10 mouse cellular contexts compared by ENCODE assay signal in the genomic region with DNA sequence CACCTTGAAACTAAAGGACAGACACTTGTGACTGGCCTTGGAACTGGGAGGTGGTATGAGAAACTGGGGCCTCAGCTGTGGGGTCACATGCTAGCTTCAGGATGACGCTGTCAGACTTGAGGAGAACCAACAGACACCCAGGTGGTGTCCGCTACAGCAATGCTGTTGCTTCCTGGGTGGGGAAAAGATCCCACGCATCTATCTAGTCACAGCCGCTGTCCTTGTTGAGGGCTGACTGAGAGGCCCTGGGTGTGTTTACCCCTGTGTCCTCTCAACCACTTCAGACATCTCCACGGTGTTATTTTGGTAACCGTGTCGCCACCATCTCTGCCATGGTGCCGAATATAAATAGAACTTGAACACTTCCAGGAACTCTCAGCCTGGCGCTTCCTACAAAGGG. TPM values are rescaled to one million over a fixed set of nuclear protein-coding genes. Genes with fewer than 3 reads are reported as not detected.
A peak's percentile ranks its signal among the peaks of the same experiment; 100 is the strongest.
DNase-seq lines count a peak whose midpoint lies in the region; ATAC-seq lines count a peak whose summit lies in the region.
"Had no signal": no experiment of that assay in that cellular context is flagged by ENCODE, and none has a peak within 500 bp of the region (broad histone marks: within the 10 kb centered on the region; RNA-seq: fewer than 3 reads in every experiment).

No protein-coding gene starts in this region.

- no peaks in the 10 kb centered on the region for H3K27me3 ChIP-seq in lung, embryonic 15.5 days
- H3K27me3 ChIP-seq in kidney, embryonic 14.5 days (ENCODE audit: control insufficient read depth, insufficient read depth, low read length), result peaks cover 17% of the 10 kb centered on the region
- H3K27me3 ChIP-seq: liver, embryonic 12.5 days had no signal

- no peak for ATAC-seq in lung, embryonic 15.5 days (ENCODE audit: borderline replicate concordance, extremely low read depth, low FRiP score, low TSS enrichment)
- peak; percentile 96 for ATAC-seq in inflammation-experienced regulatory T-cells, adult 6 months
- no peak for ATAC-seq in kidney, embryonic 14.5 days (ENCODE audit: low FRiP score, low TSS enrichment)
- ATAC-seq: liver, embryonic 12.5 days had no signal

- no peak overlapping the region for H3K4me3 ChIP-seq in lung, embryonic 15.5 days
- H3K4me3 ChIP-seq in kidney, embryonic 14.5 days (ENCODE audit: low read length), result no peak overlapping the region
- H3K4me3 ChIP-seq: erythroblast, embryonic 14.5 days; liver, embryonic 12.5 days had no signal

- no peaks in the 10 kb centered on the region for H3K36me3 ChIP-seq in lung, embryonic 15.5 days
- no peaks in the 10 kb centered on the region for H3K36me3 ChIP-seq in kidney, embryonic 14.5 days (ENCODE audit: control insufficient read depth, insufficient read depth, low read length)
- H3K36me3 ChIP-seq: liver, embryonic 12.5 days had no signal

- H3K4me1 ChIP-seq in lung, embryonic 15.5 days, result peaks cover 56% of the 10 kb centered on the region
- peaks cover 7% of the 10 kb centered on the region; the same call in 1 of the 2 replicates for H3K4me1 ChIP-seq in kidney, embryonic 14.5 days (ENCODE audit: control insufficient read depth, insufficient read depth, low read length)

- H3K9me3 ChIP-seq in lung, embryonic 15.5 days, result no peaks in the 10 kb centered on the region
- no peaks in the 10 kb centered on the region for H3K9me3 ChIP-seq in kidney, embryonic 14.5 days (ENCODE audit: control insufficient read depth, low read length)
- H3K9me3 ChIP-seq: liver, embryonic 12.5 days had no signal

- H3K4me2 ChIP-seq in lung, embryonic 15.5 days, result no peak overlapping the region
- H3K4me2 ChIP-seq in kidney, embryonic 14.5 days (replicated peaks; ENCODE audit: low read depth, low read length), result no peak overlapping the region
- H3K4me2 ChIP-seq: liver, embryonic 12.5 days had no signal

- no peak overlapping the region for H3K9ac ChIP-seq in lung, embryonic 15.5 days
- H3K9ac ChIP-seq in kidney, embryonic 14.5 days (ENCODE audit: low read depth, low read length), result no peak overlapping the region
- H3K9ac ChIP-seq: liver, embryonic 12.5 days had no signal

- DNase-seq in lung, postnatal 10 days, result no peak
- DNase-seq in ZHBTc4 (ENCODE audit: low read depth, low spot score), result peak; percentile 45
- DNase-seq in thymus, postnatal 4 days, result peak; percentile 33
- DNase-seq in ovary, postnatal 14 days (ENCODE audit: low spot score), result no peak
- DNase-seq: cerebellum, postnatal 36 days had no signal

- 36% methylated on average over 9 of the region's 9 CpGs for WGBS in lung, embryonic 15.5 days
- WGBS in kidney, embryonic 14.5 days, result 80% methylated on average over 9 of the region's 9 CpGs

- peak overlapping the region; percentile 58 for H3K27ac ChIP-seq in lung, embryonic 15.5 days
- H3K27ac ChIP-seq in kidney, embryonic 14.5 days (ENCODE audit: low read depth, low read length), result no peak overlapping the region
- H3K27ac ChIP-seq: liver, embryonic 12.5 days had no signal

RNA-seq across cellular contexts. Expression of a gene that starts 10.4 kb away (rescaled TPM):
- polyA plus RNA-seq in lung, embryonic 15.5 days (2015; fragmentation: Nextera tagmentation; extraction: Ambion mirVana), result 12.7 and 12.9 TPM in 2 replicates
- polyA plus RNA-seq in inflammation-experienced regulatory T-cells, adult 6 months (2017; shearing (Covaris generic)), result 10 to 100 TPM; 20.8 to 32.2 (median 28.9) TPM
- polyA plus RNA-seq in kidney, embryonic 14.5 days (2014; fragmentation: Nextera tagmentation; extraction: Ambion mirVana), result 10.2 and 13.0 TPM in 2 replicates

Comparison
In these comparisons a context has a peak if more than half of its experiments do, and no peak if none do; other contexts are left out.
1. DNase-seq: peak in ZHBTc4 (single experiment) and thymus, postnatal 4 days (single experiment); none in lung, postnatal 10 days (single experiment) and ovary, postnatal 14 days (single experiment).